Mouse (Mus musculus) testis, adult 2 months (tissue): Measurements from ENCODE around the gene Klf13. TPM values are rescaled to one million over a fixed set of nuclear protein-coding genes. Genes with fewer than 3 reads are reported as not detected.

Experiments
- H3K27ac ChIP-seq: fragments of 200-500 bp; 2 replicates; pipeline ENCODE4 v1.5.1; 2012; ENCODE audit warnings: low read depth, low read length; ENCODE audit not compliant: control insufficient read depth, insufficient read depth
- H3K27me3 ChIP-seq: fragments of 200-500 bp; 2 replicates; pipeline ENCODE4 v1.6.1; 2012; ENCODE audit warnings: mild to moderate bottlenecking, low read length, moderate library complexity; ENCODE audit not compliant: control insufficient read depth, insufficient read depth
- H3K36me3 ChIP-seq: fragments of 200-500 bp; 2 replicates; pipeline ENCODE4 v1.6.1; 2012; ENCODE audit warnings: mild to moderate bottlenecking, low read length; ENCODE audit not compliant: control insufficient read depth, insufficient read depth
- H3K4me1 ChIP-seq: fragments of 200-500 bp; 2 replicates; pipeline ENCODE4 v1.6.1; 2012; ENCODE audit warnings: low read length; ENCODE audit not compliant: control insufficient read depth, insufficient read depth
- H3K4me3 ChIP-seq: fragments of 200-500 bp; 2 replicates; pipeline ENCODE4 v1.5.1; 2012; ENCODE audit warnings: low read depth, mild to moderate bottlenecking, low read length, moderate library complexity, mixed read lengths; ENCODE audit not compliant: control insufficient read depth
- CTCF ChIP-seq: fragments of 200-500 bp; IDR thresholded peaks from 2 replicates; pipeline ENCODE4 v1.5.1; 2012; ENCODE audit warnings: low read depth, mild to moderate bottlenecking, inconsistent platforms, low read length, moderate library complexity; ENCODE audit not compliant: control insufficient read depth, insufficient read depth, insufficient replicate concordance
- POLR2A ChIP-seq: fragments of 200-500 bp; IDR thresholded peaks from 2 replicates; pipeline ENCODE4 v1.6.1; 2012; ENCODE audit warnings: low read depth, mild to moderate bottlenecking, inconsistent platforms, low read length, moderate library complexity; ENCODE audit not compliant: control insufficient read depth
- polyA plus RNA-seq: library from polyadenylated mRNA; depleted of rRNA; stranded (reverse); fragments of >200 nt; gene quantifications from 2 replicates; pipeline ENCODE4 v1.2.3, GENCODE M21; 2012

Gene Klf13
- polyA plus RNA-seq, 1 experiment, result 2.8 TPM

DNA sequence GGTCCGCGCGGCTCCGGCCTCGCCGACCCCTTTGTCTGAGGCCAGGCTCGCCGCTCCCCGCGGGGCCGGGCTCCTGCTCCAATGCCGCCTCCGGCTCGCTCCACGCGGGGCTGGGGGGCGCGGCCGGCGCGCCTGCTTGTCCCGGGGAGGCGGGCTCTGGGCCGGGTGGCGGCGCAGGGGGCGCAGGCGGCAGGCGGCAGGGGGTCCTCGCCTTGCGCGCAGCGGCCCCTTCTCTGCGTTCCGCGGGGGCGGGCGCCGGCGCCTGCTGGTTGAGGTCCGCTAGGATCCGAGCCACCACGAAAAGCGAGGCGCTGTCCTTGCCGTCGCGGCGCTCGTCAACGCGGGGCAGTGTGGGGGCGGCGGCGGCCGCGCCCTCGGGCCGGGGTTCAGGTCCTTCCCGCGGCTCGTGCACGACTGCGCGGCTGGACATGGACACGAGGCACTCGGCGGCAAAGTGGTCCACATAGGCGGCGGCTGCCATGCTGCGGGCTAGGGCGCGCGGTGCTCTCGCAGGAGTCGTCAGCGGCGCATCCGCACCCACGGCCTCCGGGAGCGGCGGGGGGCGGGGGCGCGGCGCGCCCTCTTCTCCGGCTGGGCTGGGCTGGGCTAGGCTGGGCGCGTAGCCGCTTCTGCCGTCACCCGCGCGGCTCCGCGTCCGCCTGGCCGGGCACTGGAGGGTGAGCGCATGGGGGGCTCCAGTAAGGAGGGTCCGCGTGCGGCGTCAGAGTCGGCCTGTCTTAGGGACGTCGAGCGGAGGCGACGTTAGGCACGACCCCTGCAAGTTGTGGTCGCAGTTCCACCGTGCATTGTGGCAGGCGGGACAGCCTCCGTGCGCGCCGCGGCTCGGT lies 425 bp downstream of the Klf13 start:
- Histone ChIP-seq H3K4me1 (peaks cover 24% of the 10 kb centered on the region), H3K27me3 (no peaks in the 10 kb centered on the region), H3K27ac (peak overlapping the region; percentile 82), H3K36me3 (no peaks in the 10 kb centered on the region), H3K4me3 (peak overlapping the region; percentile 88)
- TF ChIP-seq POLR2A (no peak; the same call in 1 of the 2 replicates), CTCF (no peak)

DNA sequence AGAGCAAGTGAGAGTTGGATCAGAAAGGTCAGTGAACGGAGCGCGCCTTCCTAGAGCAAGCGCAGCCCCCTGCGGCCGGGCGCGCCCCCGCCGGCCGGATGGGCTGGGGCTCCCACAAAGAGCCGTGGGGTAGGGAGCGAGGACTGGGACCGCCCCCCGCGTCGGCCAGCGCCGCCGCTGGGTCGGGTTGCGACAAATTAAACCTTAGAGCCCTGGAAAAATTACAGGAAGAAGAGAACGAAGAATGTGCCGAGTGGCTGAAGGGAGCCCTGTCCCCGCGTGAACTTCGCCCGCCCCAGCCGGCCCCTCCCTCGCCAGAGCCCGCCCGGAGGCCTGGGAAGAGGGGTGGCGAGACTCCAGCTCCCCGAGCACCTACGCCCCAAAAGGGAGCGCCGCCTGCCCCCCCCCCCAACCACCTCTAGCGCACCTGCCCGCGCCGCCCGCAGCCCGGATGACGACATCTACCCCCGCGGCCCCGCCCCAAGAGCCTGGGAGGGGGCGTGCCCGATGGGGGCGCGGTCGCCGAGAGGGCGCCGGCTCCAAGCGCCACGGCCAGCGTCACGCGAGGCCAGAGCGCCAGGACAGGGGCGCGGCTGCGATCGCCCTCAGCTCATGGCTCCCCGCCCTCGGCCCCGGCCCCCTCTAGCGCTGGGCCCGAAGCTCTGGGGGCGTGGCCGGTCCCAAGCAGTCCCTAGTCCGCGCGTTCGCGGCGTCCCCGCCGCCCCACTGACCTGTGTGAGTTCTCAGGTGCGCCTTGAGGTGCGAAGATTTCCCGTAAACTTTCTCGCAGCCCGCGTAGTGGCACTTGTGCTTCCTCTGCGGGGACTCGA lies 1.3 kb downstream of the Klf13 start:
- TF ChIP-seq POLR2A, result peak; percentile 43; the same call in 1 of the 2 replicates
- TF ChIP-seq CTCF, result no peak
- Histone ChIP-seq H3K4me3 (peak overlapping the region; percentile 88), H3K27me3 (no peaks in the 10 kb centered on the region), H3K4me1 (peaks cover 24% of the 10 kb centered on the region), H3K27ac (peak overlapping the region; percentile 88), H3K36me3 (no peaks in the 10 kb centered on the region)

DNA sequence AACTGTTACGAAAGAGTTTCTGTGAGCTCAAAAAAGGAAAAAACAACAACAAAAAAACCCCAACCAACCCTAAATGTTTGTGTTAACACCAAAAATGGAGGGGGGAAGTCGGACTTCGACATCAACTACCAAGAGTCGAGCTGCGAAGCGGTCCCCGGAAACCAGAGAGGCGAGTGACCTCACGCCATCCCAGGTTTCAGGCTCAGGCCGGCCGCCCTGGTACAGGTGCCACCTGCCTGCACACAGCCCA lies 1.8 kb downstream of the Klf13 start:
- peak overlapping the region; percentile 88 for H3K4me3 ChIP-seq
- H3K27me3 ChIP-seq, result no peaks in the 10 kb centered on the region
- H3K36me3 ChIP-seq, result no peaks in the 10 kb centered on the region
- H3K27ac ChIP-seq, result peak overlapping the region; percentile 88
- peaks cover 24% of the 10 kb centered on the region for H3K4me1 ChIP-seq
- TF ChIP-seq CTCF (no peak), POLR2A (no peak)

DNA sequence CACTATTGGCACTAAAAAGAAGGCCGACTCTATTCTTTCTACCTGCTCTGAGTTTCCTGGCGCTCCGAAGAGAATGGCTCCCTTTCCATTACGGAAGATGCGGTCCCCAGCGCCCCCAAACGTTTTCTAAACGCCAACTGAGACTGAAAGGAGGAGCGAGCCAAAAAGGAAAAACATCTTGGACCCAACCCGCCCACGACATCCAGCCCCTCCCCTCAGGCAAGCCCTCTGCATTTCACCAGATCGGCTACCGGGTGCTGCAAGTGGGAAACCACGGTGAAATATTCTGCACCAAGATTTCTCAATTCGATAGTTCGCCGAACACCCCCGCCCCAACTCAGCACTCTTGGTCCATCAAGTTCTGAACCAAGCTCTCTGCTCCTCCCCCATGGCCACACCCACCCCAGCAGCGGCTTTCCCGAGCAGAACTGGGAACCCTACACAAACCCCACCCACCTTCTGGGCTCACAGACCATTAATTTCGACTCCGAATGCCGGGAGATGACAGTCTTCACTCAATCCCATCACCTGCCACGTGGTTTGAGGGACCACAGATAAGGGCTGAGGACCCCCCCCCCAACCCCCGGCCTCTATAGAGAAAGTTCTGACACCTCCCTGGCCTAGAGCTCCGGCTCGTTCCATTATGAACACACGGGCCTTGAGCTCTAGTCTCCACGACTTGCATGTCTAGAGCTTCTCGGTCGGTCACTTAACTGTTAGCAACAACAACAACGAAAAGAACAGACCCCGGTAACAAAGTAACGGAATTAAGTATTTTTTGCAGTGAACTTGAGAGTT lies 2.3 kb downstream of the Klf13 start:
- no peak for TF ChIP-seq POLR2A
- TF ChIP-seq CTCF, result no peak
- Histone ChIP-seq H3K27ac (peak overlapping the region; percentile 88), H3K4me1 (peaks cover 24% of the 10 kb centered on the region), H3K4me3 (peak overlapping the region; percentile 88), H3K36me3 (no peaks in the 10 kb centered on the region), H3K27me3 (no peaks in the 10 kb centered on the region)

DNA sequence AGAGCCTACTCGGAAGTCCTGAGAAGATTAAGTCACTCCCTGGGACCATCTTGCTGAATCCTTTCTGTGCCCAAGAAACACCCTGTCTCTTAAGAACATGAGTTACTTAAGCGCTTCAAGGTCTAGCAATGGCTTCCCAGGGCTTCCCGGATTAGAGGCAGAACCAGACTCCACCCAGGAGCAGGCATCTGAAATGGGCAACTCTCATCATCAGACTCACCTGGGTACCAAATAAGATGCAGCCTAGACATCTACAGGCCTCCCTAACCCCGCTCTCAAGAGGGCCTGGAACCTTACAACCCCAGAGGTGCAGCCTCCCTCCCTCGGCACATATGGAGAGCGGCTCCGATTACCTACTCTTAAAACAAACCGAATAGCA lies 2.9 kb downstream of the Klf13 start:
- Histone ChIP-seq H3K4me1 (peaks cover 24% of the 10 kb centered on the region), H3K27ac (peak overlapping the region; percentile 58; the same call in 1 of the 2 replicates), H3K4me3 (peak overlapping the region; percentile 88), H3K27me3 (no peaks in the 10 kb centered on the region), H3K36me3 (no peaks in the 10 kb centered on the region)
- TF ChIP-seq POLR2A, result no peak

DNA sequence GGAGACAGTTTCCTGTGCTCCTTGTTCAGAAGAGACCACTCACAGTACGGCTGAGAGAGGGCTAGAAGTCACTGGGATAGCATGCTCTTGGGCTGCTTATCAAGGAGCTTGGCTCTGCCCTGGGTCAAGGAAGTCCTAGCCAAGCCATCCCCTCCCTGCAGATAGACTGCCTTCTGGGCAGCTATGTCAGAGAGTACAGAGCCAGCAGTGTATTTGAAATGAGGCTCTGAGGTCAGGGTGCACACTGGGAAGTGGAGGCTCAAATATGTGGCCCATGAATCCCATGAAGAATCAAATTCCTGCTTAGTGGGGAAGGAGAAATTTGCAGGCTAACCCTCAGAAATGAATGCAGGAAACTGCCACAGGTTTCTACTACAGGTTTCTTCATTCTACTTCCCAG lies 4.2 kb downstream of the Klf13 start:
- H3K27me3 ChIP-seq, result no peaks in the 10 kb centered on the region
- H3K4me3 ChIP-seq, result no peak overlapping the region
- H3K4me1 ChIP-seq, result peaks cover 19% of the 10 kb centered on the region
- H3K36me3 ChIP-seq, result no peaks in the 10 kb centered on the region
- no peak overlapping the region for H3K27ac ChIP-seq
- TF ChIP-seq CTCF (no peak), POLR2A (no peak)

DNA sequence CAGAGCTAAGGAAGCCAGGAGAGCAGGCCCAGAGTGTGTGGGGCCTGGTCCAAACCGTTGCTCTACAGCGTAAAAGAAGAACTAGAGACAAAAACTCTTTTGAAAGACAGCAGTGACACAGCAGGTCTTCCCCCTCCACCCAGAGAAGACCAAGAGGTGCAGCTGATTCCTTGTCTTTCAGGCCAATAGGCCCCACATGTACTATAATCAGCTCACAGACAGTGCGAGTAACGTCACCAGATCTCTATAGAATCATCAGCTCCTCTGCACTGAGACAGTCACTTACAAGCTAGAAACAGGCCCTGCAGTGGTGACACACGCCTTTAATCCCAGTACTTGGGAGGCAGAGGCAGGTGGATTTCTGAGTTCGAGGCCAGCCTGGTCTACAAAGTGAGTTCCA lies 4.8 kb downstream of the Klf13 start:
- Histone ChIP-seq H3K36me3 (no peaks in the 10 kb centered on the region), H3K4me1 (peaks cover 15% of the 10 kb centered on the region), H3K27me3 (no peaks in the 10 kb centered on the region), H3K4me3 (no peak overlapping the region), H3K27ac (no peak overlapping the region)
- no peak for TF ChIP-seq POLR2A
